Mouse (Mus musculus): ENCODE data around the gene Scd3. TPM values are rescaled to one million over a fixed set of nuclear protein-coding genes. Genes with fewer than 3 reads are reported as not detected.

The Scd3 gene
- polyA plus RNA-seq, 1 experiment from 2014 or later: 4.5 TPM

- DNase-seq (no peak), ATAC-seq (ENCODE audit: low FRiP score, low TSS enrichment) (no peak)
- Histone ChIP-seq H3K9ac (replicated peaks; ENCODE audit: low read length) (no peak overlapping the region), H3K9me3 (ENCODE audit: control insufficient read depth, low read length) (no peaks in the 10 kb centered on the region), H3K27ac (replicated peaks; ENCODE audit: low read depth, low read length) (no peak overlapping the region), H3K4me3 (replicated peaks; ENCODE audit: low read depth, low read length) (no peak overlapping the region), H3K27me3 (ENCODE audit: control insufficient read depth, insufficient read depth, low read length) (no peaks in the 10 kb centered on the region), H3K4me1 (ENCODE audit: control insufficient read depth, insufficient read depth, low read length) (no peaks in the 10 kb centered on the region), H3K36me3 (ENCODE audit: control insufficient read depth, insufficient read depth, low read length) (no peaks in the 10 kb centered on the region), H3K4me2 (ENCODE audit: low read length) (no peak overlapping the region)
- WGBS: 77% methylated on average over 4 of the region's 4 CpGs
These were observed 56.4 kb downstream of the Scd3 start for GRCm38 (mm10) chr19:44259484-44259883.

DNA sequence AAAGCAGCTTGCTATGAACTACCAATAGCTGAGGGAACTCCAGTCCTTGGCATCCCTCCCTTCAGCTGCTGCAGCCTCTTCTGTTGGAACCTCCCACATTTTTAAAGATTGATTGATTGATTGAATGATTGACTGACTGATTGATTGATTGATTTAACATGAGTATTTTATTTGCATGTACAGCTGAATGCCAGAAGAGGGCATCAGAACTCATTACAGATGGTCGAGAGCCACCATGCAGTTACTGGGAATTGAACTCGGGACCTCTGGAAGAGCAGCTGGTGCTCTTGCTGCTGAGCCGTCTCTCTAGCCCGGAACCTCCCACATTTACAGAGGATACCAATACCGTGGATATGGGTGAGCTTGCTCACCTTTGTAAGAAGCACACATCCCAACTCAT lies 57.4 kb downstream of the Scd3 start:
- Histone ChIP-seq H3K27ac (replicated peaks; ENCODE audit: low read depth, low read length) (no peak overlapping the region), H3K4me2 (ENCODE audit: low read length) (no peak overlapping the region), H3K9ac (replicated peaks; ENCODE audit: low read length) (no peak overlapping the region), H3K36me3 (ENCODE audit: control insufficient read depth, insufficient read depth, low read length) (no peaks in the 10 kb centered on the region), H3K27me3 (ENCODE audit: control insufficient read depth, insufficient read depth, low read length) (no peaks in the 10 kb centered on the region), H3K9me3 (ENCODE audit: control insufficient read depth, low read length) (no peaks in the 10 kb centered on the region), H3K4me3 (replicated peaks; ENCODE audit: low read depth, low read length) (no peak overlapping the region), H3K4me1 (ENCODE audit: control insufficient read depth, insufficient read depth, low read length) (no peaks in the 10 kb centered on the region)
- no peak for DNase-seq
- 78% methylated on average over 5 of the region's 5 CpGs for WGBS
- ATAC-seq (ENCODE audit: low FRiP score, low TSS enrichment): no peak

DNA sequence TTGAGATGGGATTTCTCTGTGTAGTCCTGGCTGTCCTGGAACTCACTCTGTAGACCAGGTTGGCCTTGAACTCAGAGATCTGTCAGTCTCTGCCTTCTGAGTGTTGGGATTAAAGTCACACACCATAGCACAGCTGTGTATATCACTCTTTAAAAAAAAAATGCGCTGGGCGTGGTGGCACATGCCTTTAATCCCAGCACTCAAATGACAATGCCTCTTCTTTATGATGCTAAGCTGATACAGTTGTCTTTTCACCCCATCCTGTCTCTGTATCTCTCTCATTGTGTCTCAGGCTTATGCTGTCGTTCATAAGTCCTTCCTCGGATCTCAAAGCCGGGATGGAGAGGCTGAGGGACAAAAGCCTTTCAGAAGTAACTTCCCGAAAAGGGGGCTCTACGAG lies 58.7 kb downstream of the Scd3 start:
- H3K27me3 ChIP-seq (ENCODE audit: control insufficient read depth, insufficient read depth, low read length): no peaks in the 10 kb centered on the region
- H3K4me1 ChIP-seq (ENCODE audit: control insufficient read depth, insufficient read depth, low read length): peaks cover 7% of the 10 kb centered on the region; the same call in 1 of the 2 replicates
- DNase-seq (no peak), ATAC-seq (ENCODE audit: low FRiP score, low TSS enrichment) (no peak)
- no peak overlapping the region for H3K4me3 ChIP-seq (replicated peaks; ENCODE audit: low read depth, low read length)
- H3K9me3 ChIP-seq (ENCODE audit: control insufficient read depth, low read length): no peaks in the 10 kb centered on the region
- no peak overlapping the region for H3K4me2 ChIP-seq (ENCODE audit: low read length)
- no peak overlapping the region for H3K27ac ChIP-seq (replicated peaks; ENCODE audit: low read depth, low read length)
- 53% methylated on average over 7 of the region's 7 CpGs for whole genome bisulfite sequencing
- no peak overlapping the region for H3K9ac ChIP-seq (replicated peaks; ENCODE audit: low read length)
- no peaks in the 10 kb centered on the region for H3K36me3 ChIP-seq (ENCODE audit: control insufficient read depth, insufficient read depth, low read length)

- Histone ChIP-seq H3K27ac (replicated peaks; ENCODE audit: low read depth, low read length) (no peak overlapping the region), H3K9me3 (ENCODE audit: control insufficient read depth, low read length) (no peaks in the 10 kb centered on the region), H3K4me3 (replicated peaks; ENCODE audit: low read depth, low read length) (no peak overlapping the region), H3K4me2 (ENCODE audit: low read length) (no peak overlapping the region), H3K27me3 (ENCODE audit: control insufficient read depth, insufficient read depth, low read length) (no peaks in the 10 kb centered on the region), H3K36me3 (ENCODE audit: control insufficient read depth, insufficient read depth, low read length) (no peaks in the 10 kb centered on the region), H3K9ac (replicated peaks; ENCODE audit: low read length) (no peak overlapping the region), H3K4me1 (ENCODE audit: control insufficient read depth, insufficient read depth, low read length) (peaks cover 7% of the 10 kb centered on the region; the same call in 1 of the 2 replicates)
- WGBS: 86% methylated on average over 3 of the region's 3 CpGs
- DNase-seq (no peak), ATAC-seq (ENCODE audit: low FRiP score, low TSS enrichment) (no peak)
These were observed 60.5 kb downstream of the Scd3 start for GRCm38 (mm10) chr19:44263581-44263980.

DNA sequence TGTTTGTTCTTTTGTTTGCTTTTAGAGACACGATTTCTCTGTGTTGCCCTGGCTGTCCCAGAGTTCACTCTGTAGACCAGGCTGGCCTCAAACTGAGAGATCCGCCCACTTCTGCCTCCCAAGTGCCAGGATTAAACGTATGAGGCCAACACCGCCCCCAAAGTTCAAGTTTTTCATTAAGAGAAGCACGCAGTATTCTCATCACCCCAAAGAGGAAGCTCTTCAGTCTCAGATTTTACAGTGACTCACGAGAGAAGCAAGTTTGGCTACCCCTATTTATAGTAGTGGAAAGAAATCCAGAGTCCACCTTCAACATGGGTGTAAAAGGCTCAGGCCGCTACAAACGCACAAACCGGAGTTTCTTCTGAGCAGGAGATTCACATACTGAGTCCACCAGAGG lies 61.2 kb downstream of the Scd3 start:
- Histone ChIP-seq H3K4me3 (replicated peaks; ENCODE audit: low read depth, low read length) (no peak overlapping the region), H3K27ac (replicated peaks; ENCODE audit: low read depth, low read length) (no peak overlapping the region), H3K27me3 (ENCODE audit: control insufficient read depth, insufficient read depth, low read length) (no peaks in the 10 kb centered on the region), H3K4me2 (ENCODE audit: low read length) (no peak overlapping the region), H3K9me3 (ENCODE audit: control insufficient read depth, low read length) (no peaks in the 10 kb centered on the region), H3K36me3 (ENCODE audit: control insufficient read depth, insufficient read depth, low read length) (no peaks in the 10 kb centered on the region), H3K9ac (replicated peaks; ENCODE audit: low read length) (no peak overlapping the region), H3K4me1 (ENCODE audit: control insufficient read depth, insufficient read depth, low read length) (peaks cover 7% of the 10 kb centered on the region; the same call in 1 of the 2 replicates)
- ATAC-seq (ENCODE audit: low FRiP score, low TSS enrichment) (no peak), DNase-seq (no peak)
- WGBS: 77% methylated on average over 9 of the region's 9 CpGs

DNA sequence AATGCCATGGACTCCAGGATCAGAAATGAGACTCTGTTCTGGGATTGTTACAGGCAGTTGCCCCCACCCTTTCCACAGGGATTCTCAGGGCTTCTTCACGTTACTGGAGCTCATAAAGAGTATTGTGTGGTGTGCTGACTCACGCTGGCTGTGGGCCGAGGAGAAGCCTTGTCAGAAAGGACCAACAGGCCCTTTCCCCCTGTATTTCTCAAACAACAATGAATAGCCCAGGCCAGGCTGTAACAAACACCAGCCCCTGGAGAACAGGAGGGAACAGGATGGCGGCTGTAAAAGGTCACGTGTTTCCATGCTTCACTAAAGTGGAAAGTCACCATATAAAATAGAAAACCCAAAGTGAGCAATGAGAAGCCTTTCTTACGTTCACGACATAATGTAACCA lies 62.2 kb downstream of the Scd3 start:
- H3K27me3 ChIP-seq (ENCODE audit: control insufficient read depth, insufficient read depth, low read length): no peaks in the 10 kb centered on the region
- H3K4me1 ChIP-seq (ENCODE audit: control insufficient read depth, insufficient read depth, low read length): peaks cover 7% of the 10 kb centered on the region; the same call in 1 of the 2 replicates
- H3K9ac ChIP-seq (replicated peaks; ENCODE audit: low read length): no peak overlapping the region
- H3K36me3 ChIP-seq (ENCODE audit: control insufficient read depth, insufficient read depth, low read length): no peaks in the 10 kb centered on the region
- H3K4me2 ChIP-seq (ENCODE audit: low read length): no peak overlapping the region
- ATAC-seq (ENCODE audit: low FRiP score, low TSS enrichment) (no peak), DNase-seq (no peak)
- no peaks in the 10 kb centered on the region for H3K9me3 ChIP-seq (ENCODE audit: control insufficient read depth, low read length)
- 48% methylated on average over 7 of the region's 7 CpGs for WGBS
- H3K27ac ChIP-seq (replicated peaks; ENCODE audit: low read depth, low read length): no peak overlapping the region
- no peak overlapping the region for H3K4me3 ChIP-seq (replicated peaks; ENCODE audit: low read depth, low read length)

GRCm38 (mm10) chr19:44265911-44266337 lies 62.9 kb downstream of the Scd3 start:
- no peak for ATAC-seq (ENCODE audit: low FRiP score, low TSS enrichment)
- H3K4me2 ChIP-seq (ENCODE audit: low read length): peak overlapping the region; percentile 87

DNA sequence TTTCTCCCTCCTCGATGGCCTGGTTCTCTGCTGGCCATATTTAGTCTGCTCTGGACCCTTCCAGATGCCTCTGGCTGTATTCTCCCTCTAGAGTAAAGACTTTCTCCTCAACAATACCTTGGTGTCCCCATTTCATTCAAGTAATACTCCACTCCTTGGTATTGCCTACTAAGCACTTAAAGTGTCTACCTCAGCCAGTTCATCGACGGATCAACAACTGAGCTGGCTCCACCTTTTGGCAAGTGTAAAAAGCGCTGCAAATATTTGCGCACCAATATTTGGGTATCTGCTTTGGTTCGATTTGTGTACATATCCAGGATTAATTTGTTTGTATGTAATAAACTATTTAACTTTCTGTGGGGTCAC lies 63.4 kb downstream of the Scd3 start:
- peaks cover 7% of the 10 kb centered on the region; the same call in 1 of the 2 replicates for H3K4me1 ChIP-seq (ENCODE audit: control insufficient read depth, insufficient read depth, low read length)
- no peak for DNase-seq
- peak overlapping the region; percentile 69 for H3K9ac ChIP-seq (replicated peaks; ENCODE audit: low read length)
- no peaks in the 10 kb centered on the region for H3K9me3 ChIP-seq (ENCODE audit: control insufficient read depth, low read length)
- 3% methylated on average over 6 of the region's 6 CpGs for WGBS
- peak overlapping the region; percentile 86 for H3K27ac ChIP-seq (replicated peaks; ENCODE audit: low read depth, low read length)
- H3K4me2 ChIP-seq (ENCODE audit: low read length): peak overlapping the region; percentile 87
- no peak for ATAC-seq (ENCODE audit: low FRiP score, low TSS enrichment)
- H3K27me3 ChIP-seq (ENCODE audit: control insufficient read depth, insufficient read depth, low read length): no peaks in the 10 kb centered on the region
- H3K36me3 ChIP-seq (ENCODE audit: control insufficient read depth, insufficient read depth, low read length): no peaks in the 10 kb centered on the region
- H3K4me3 ChIP-seq (replicated peaks; ENCODE audit: low read depth, low read length): peak overlapping the region; percentile 61

More at GRCm38 (mm10) chr19:44265911-44266337, 62.9 kb downstream of the Scd3 start:
- no peak overlapping the region for H3K9ac ChIP-seq (replicated peaks; ENCODE audit: low read length)
- no peak overlapping the region for H3K4me3 ChIP-seq (replicated peaks; ENCODE audit: low read depth, low read length)
- no peaks in the 10 kb centered on the region for H3K27me3 ChIP-seq (ENCODE audit: control insufficient read depth, insufficient read depth, low read length)
- DNase-seq: peak; percentile 19
- no peak overlapping the region for H3K27ac ChIP-seq (replicated peaks; ENCODE audit: low read depth, low read length)
- WGBS: 16% methylated on average over 5 of the region's 5 CpGs
- no peaks in the 10 kb centered on the region for H3K9me3 ChIP-seq (ENCODE audit: control insufficient read depth, low read length)
- peaks cover 7% of the 10 kb centered on the region; the same call in 1 of the 2 replicates for H3K4me1 ChIP-seq (ENCODE audit: control insufficient read depth, insufficient read depth, low read length)
- H3K36me3 ChIP-seq (ENCODE audit: control insufficient read depth, insufficient read depth, low read length): no peaks in the 10 kb centered on the region

GRCm38 (mm10) chr19:44266824-44267498 lies 63.9 kb downstream of the Scd3 start:
- H3K4me1 ChIP-seq (ENCODE audit: control insufficient read depth, insufficient read depth, low read length): peaks cover 7% of the 10 kb centered on the region; the same call in 1 of the 2 replicates
- peak overlapping the region; percentile 61 for H3K4me3 ChIP-seq (replicated peaks; ENCODE audit: low read depth, low read length)
- H3K27me3 ChIP-seq (ENCODE audit: control insufficient read depth, insufficient read depth, low read length): no peaks in the 10 kb centered on the region
- WGBS: under 1% methylated on average over 43 of the region's 43 CpGs
- peak; percentile 96 for ATAC-seq (ENCODE audit: low FRiP score, low TSS enrichment)
- H3K27ac ChIP-seq (replicated peaks; ENCODE audit: low read depth, low read length): peak overlapping the region; percentile 86
- H3K36me3 ChIP-seq (ENCODE audit: control insufficient read depth, insufficient read depth, low read length): no peaks in the 10 kb centered on the region
- H3K9me3 ChIP-seq (ENCODE audit: control insufficient read depth, low read length): no peaks in the 10 kb centered on the region
- peak overlapping the region; percentile 69 for H3K9ac ChIP-seq (replicated peaks; ENCODE audit: low read length)
- DNase-seq: peak; percentile 90
- peak overlapping the region; percentile 87 for H3K4me2 ChIP-seq (ENCODE audit: low read length)
